Comparison of ENCODE assay signal across 8 mouse cellular contexts in genomic region chr6:122297279-122298222, GRCm38 (mm10). TPM values are rescaled to one million over a fixed set of nuclear protein-coding genes. Genes with fewer than 3 reads are reported as not detected.
DNase-seq lines count a peak whose midpoint lies in the region; ATAC-seq and TF ChIP-seq lines count a peak whose summit lies in the region.

No protein-coding gene starts in this region.

- peak; percentile 87 for ATAC-seq in forebrain, embryonic 14.5 days
- no peak for ATAC-seq in intestine, postnatal 0 days
- no peak for ATAC-seq in stomach, postnatal 0 days (ENCODE audit: low FRiP score, low TSS enrichment)

- peak; percentile 24; the same call in 1 of the 2 replicates for TF ChIP-seq CTCF in intestine, postnatal 0 days (IDR thresholded peaks at IDR 0.05; ENCODE audit: low read depth)
- TF ChIP-seq CTCF in stomach, postnatal 0 days (IDR thresholded peaks at IDR 0.05; ENCODE audit: low read depth), result peak; percentile 33; the same call in 1 of the 2 replicates

- no peak for TF ChIP-seq EP300 in stomach, postnatal 0 days (optimal IDR thresholded peaks at IDR 0.05)

- H3K4me3 ChIP-seq in forebrain, embryonic 14.5 days (ENCODE audit: low read depth, low read length), result peak overlapping the region; percentile 38
- H3K4me3 ChIP-seq in intestine, postnatal 0 days (ENCODE audit: low read depth, low read length), result peak overlapping the region; percentile 48
- H3K4me3 ChIP-seq in midbrain, embryonic 10.5 days, result peak overlapping the region; percentile 57
- peak overlapping the region; percentile 50 for H3K4me3 ChIP-seq in stomach, postnatal 0 days (ENCODE audit: low read depth, low read length)

- H3K36me3 ChIP-seq in forebrain, embryonic 14.5 days (ENCODE audit: control insufficient read depth, insufficient read depth, low read length), result no peaks in the 10 kb centered on the region
- no peaks in the 10 kb centered on the region for H3K36me3 ChIP-seq in intestine, postnatal 0 days (ENCODE audit: control insufficient read depth, insufficient read depth)
- no peaks in the 10 kb centered on the region for H3K36me3 ChIP-seq in midbrain, embryonic 10.5 days
- H3K36me3 ChIP-seq in stomach, postnatal 0 days (ENCODE audit: control insufficient read depth, insufficient read depth, low read length), result no peaks in the 10 kb centered on the region

- peak; percentile 21 to 24 for DNase-seq in left cerebral cortex, adult 18-20 months (ENCODE audit: low spot score in 2 of 2)
- no peak for DNase-seq in left cerebral cortex, adult 8-10 months (ENCODE audit: low spot score in 2 of 2)
- peak; percentile 35 for DNase-seq in ZHBTc4 (ENCODE audit: low read depth, low spot score)
- DNase-seq in forebrain, embryonic 14.5 days (ENCODE audit: low spot score), result peak; percentile 80
- peak; percentile 55 for DNase-seq in midbrain, embryonic 10.5 days (ENCODE audit: low spot score)
- DNase-seq in stomach, postnatal 0 days (ENCODE audit: low spot score), result peak; percentile 16
- DNase-seq in layer of hippocampus, postnatal 14 days (ENCODE audit: low spot score in 2 of 2), result no peak

- peak overlapping the region; percentile 75 for H3K27ac ChIP-seq in forebrain, embryonic 14.5 days (ENCODE audit: low read depth, low read length)
- no peak overlapping the region for H3K27ac ChIP-seq in intestine, postnatal 0 days (ENCODE audit: low read depth, low read length)
- peak overlapping the region; percentile 85 for H3K27ac ChIP-seq in midbrain, embryonic 10.5 days (replicated peaks)
- peak overlapping the region; percentile 49; the same call in 1 of the 2 replicates for H3K27ac ChIP-seq in stomach, postnatal 0 days (replicated peaks)

- WGBS in forebrain, embryonic 14.5 days, result 5% methylated on average over 25 of the region's 25 CpGs
- WGBS in intestine, postnatal 0 days, result 11% methylated on average over 25 of the region's 25 CpGs
- 7% methylated on average over 25 of the region's 25 CpGs for WGBS in midbrain, embryonic 10.5 days
- 7% methylated on average over 25 of the region's 25 CpGs for WGBS in stomach, postnatal 0 days

- peak overlapping the region; percentile 57 for H3K4me2 ChIP-seq in forebrain, embryonic 14.5 days (ENCODE audit: low read length)
- peak overlapping the region; percentile 67 for H3K4me2 ChIP-seq in intestine, postnatal 0 days (replicated peaks; ENCODE audit: low read depth)
- H3K4me2 ChIP-seq in stomach, postnatal 0 days (replicated peaks; ENCODE audit: low read depth), result peak overlapping the region; percentile 61

- no peaks in the 10 kb centered on the region for H3K4me1 ChIP-seq in forebrain, embryonic 14.5 days (ENCODE audit: control insufficient read depth, insufficient read depth, low read length)
- no peaks in the 10 kb centered on the region for H3K4me1 ChIP-seq in intestine, postnatal 0 days (replicated peaks; ENCODE audit: control insufficient read depth, insufficient read depth, low read length)
- H3K4me1 ChIP-seq in midbrain, embryonic 10.5 days, result peaks cover 7% of the 10 kb centered on the region
- no peaks in the 10 kb centered on the region for H3K4me1 ChIP-seq in stomach, postnatal 0 days (replicated peaks; ENCODE audit: control insufficient read depth, insufficient read depth)

- H3K27me3 ChIP-seq in forebrain, embryonic 14.5 days (replicated peaks; ENCODE audit: control insufficient read depth, insufficient read depth, low read length), result no peaks in the 10 kb centered on the region
- H3K27me3 ChIP-seq in intestine, postnatal 0 days (replicated peaks; ENCODE audit: control insufficient read depth, insufficient read depth, low read length), result no peaks in the 10 kb centered on the region
- no peaks in the 10 kb centered on the region for H3K27me3 ChIP-seq in midbrain, embryonic 10.5 days (ENCODE audit: low read depth, poor library complexity, severe bottlenecking)
- no peaks in the 10 kb centered on the region for H3K27me3 ChIP-seq in stomach, postnatal 0 days (ENCODE audit: control insufficient read depth, insufficient read depth, low read length)

- no peaks in the 10 kb centered on the region for H3K9me3 ChIP-seq in forebrain, embryonic 14.5 days (replicated peaks; ENCODE audit: control insufficient read depth, low read length)
- H3K9me3 ChIP-seq in intestine, postnatal 0 days (ENCODE audit: control insufficient read depth), result no peaks in the 10 kb centered on the region
- H3K9me3 ChIP-seq in midbrain, embryonic 10.5 days (replicated peaks), result no peaks in the 10 kb centered on the region
- H3K9me3 ChIP-seq in stomach, postnatal 0 days (ENCODE audit: control insufficient read depth, low read length), result no peaks in the 10 kb centered on the region

- H3K9ac ChIP-seq in forebrain, embryonic 14.5 days (ENCODE audit: low read length), result peak overlapping the region; percentile 72
- H3K9ac ChIP-seq in intestine, postnatal 0 days (ENCODE audit: low read depth, low read length), result 0 out of 2 replicates have a peak overlapping the region, but pooled peaks have one; percentile 31
- peak overlapping the region; percentile 56 for H3K9ac ChIP-seq in stomach, postnatal 0 days (ENCODE audit: low read length)

RNA-seq across cellular contexts. Expression of gene M6pr, which starts 11.0 kb away (rescaled TPM):
- 10 to 100 TPM; 72.9 to 79.3 TPM for total RNA-seq in left cerebral cortex, adult 18-20 months (2021)
- total RNA-seq in left cerebral cortex, adult 8-10 months (2022), result 10 to 100 TPM; 81.3 to 84.8 (median 82.9) TPM
- polyA plus RNA-seq in forebrain, embryonic 14.5 days (2014; fragmentation: Nextera tagmentation; extraction: Ambion mirVana), result 63.1 and 63.3 TPM in 2 replicates
- polyA plus RNA-seq in intestine, postnatal 0 days (2015; fragmentation: Nextera tagmentation; extraction: Ambion mirVana), result 91.7 and 92.2 TPM in 2 replicates
- polyA plus RNA-seq in midbrain, embryonic 10.5 days (2016; fragmentation: Nextera tagmentation; extraction: Ambion mirVana), result 94.6 and 95.1 TPM in 2 replicates
- polyA plus RNA-seq in stomach, postnatal 0 days (2015; fragmentation: Nextera tagmentation; extraction: Ambion mirVana), result 103 and 111 TPM in 2 replicates
- total RNA-seq in layer of hippocampus, postnatal 14 days (2021), result 10 to 100 TPM; 55.3 to 57.5 TPM

RNA-seq across cellular contexts. Expression of gene Klrg1, which starts 14.9 kb away (rescaled TPM):
- under 1 TPM in 1 of 2 experiments, not detected in 1; 0.23 TPM for total RNA-seq in left cerebral cortex, adult 18-20 months (2021)
- total RNA-seq in left cerebral cortex, adult 8-10 months (2022), result under 1 TPM in 1 of 4 experiments, not detected in 3; 0.26 TPM
- polyA plus RNA-seq in forebrain, embryonic 14.5 days (2014; fragmentation: Nextera tagmentation; extraction: Ambion mirVana), result 0.32 and 0.70 TPM in 2 replicates
- 0.08 TPM in 1 of 2 replicates, not detected in the other for polyA plus RNA-seq in intestine, postnatal 0 days (2015; fragmentation: Nextera tagmentation; extraction: Ambion mirVana)
- polyA plus RNA-seq in midbrain, embryonic 10.5 days (2016; fragmentation: Nextera tagmentation; extraction: Ambion mirVana), result 0.19 TPM in 1 of 2 replicates, not detected in the other
- 0.08 and 0.15 TPM in 2 replicates for polyA plus RNA-seq in stomach, postnatal 0 days (2015; fragmentation: Nextera tagmentation; extraction: Ambion mirVana)
- total RNA-seq in layer of hippocampus, postnatal 14 days (2021), result under 1 TPM; 0.26 to 0.39 TPM

RNA-seq across cellular contexts. Expression of gene Phc1, which starts 42.8 kb away (rescaled TPM):
- total RNA-seq in left cerebral cortex, adult 18-20 months (2021), result 10 to 100 TPM; 58.2 to 62.3 TPM
- total RNA-seq in left cerebral cortex, adult 8-10 months (2022), result 10 to 100 TPM; 52.8 to 60.3 (median 57.5) TPM
- 30.6 and 34.0 TPM in 2 replicates for polyA plus RNA-seq in forebrain, embryonic 14.5 days (2014; fragmentation: Nextera tagmentation; extraction: Ambion mirVana)
- polyA plus RNA-seq in intestine, postnatal 0 days (2015; fragmentation: Nextera tagmentation; extraction: Ambion mirVana), result 3.3 and 3.5 TPM in 2 replicates
- polyA plus RNA-seq in midbrain, embryonic 10.5 days (2016; fragmentation: Nextera tagmentation; extraction: Ambion mirVana), result 26.6 and 29.3 TPM in 2 replicates
- 5.3 and 6.1 TPM in 2 replicates for polyA plus RNA-seq in stomach, postnatal 0 days (2015; fragmentation: Nextera tagmentation; extraction: Ambion mirVana)
- 10 to 100 TPM; 61.8 to 64.9 TPM for total RNA-seq in layer of hippocampus, postnatal 14 days (2021)

Comparison
In these comparisons a context has a peak if more than half of its experiments do, and no peak if none do; other contexts are left out.
1. DNase-seq: peak in left cerebral cortex, adult 18-20 months (2 of 2), ZHBTc4 (single experiment), forebrain, embryonic 14.5 days (single experiment), midbrain, embryonic 10.5 days (single experiment) and stomach, postnatal 0 days (single experiment); none in left cerebral cortex, adult 8-10 months (0 of 2) and layer of hippocampus, postnatal 14 days (0 of 2).
2. Peak in every context shown above with its lines, with median percentiles within 50 percentile points of each other: H3K4me2 ChIP-seq, H3K4me3 ChIP-seq and H3K9ac ChIP-seq.